Mouse (Mus musculus) G1E (cell line): ENCODE data around the gene Zfand3.

Experiments
- CTCF ChIP-seq: IDR thresholded peaks from 2 replicates; pipeline ENCODE4 v1.5.1; 2012; ENCODE audit warnings: low read depth, low read length, inconsistent platforms, mixed read lengths
- GATA1 ChIP-seq: IDR thresholded peaks from 2 replicates; pipeline ENCODE4 v1.6.1; 2012; ENCODE audit warnings: borderline replicate concordance, low read length, inconsistent platforms, mixed read lengths
- GATA2 ChIP-seq: IDR thresholded peaks from 2 replicates; pipeline ENCODE4 v1.6.1; 2012; ENCODE audit warnings: low read depth, low read length, inconsistent platforms, borderline replicate concordance
- POLR2AphosphoS5 ChIP-seq: IDR thresholded peaks from 2 replicates; pipeline ENCODE4 v1.6.1; 2012; ENCODE audit warnings: low read depth, low read length, inconsistent platforms; ENCODE audit not compliant: insufficient replicate concordance
- TAL1 ChIP-seq: conservative IDR thresholded peaks from 2 replicates; pipeline ENCODE4 v1.6.1; 2012; ENCODE audit warnings: low read depth, low read length, inconsistent platforms, mixed read lengths

GRCm38 (mm10) chr17:30103005-30103404 is 98.5 kb downstream of the Zfand3 start:
- TF ChIP-seq CTCF = no peak
- no peak for TF ChIP-seq TAL1
- no peak for TF ChIP-seq GATA1
- TF ChIP-seq POLR2AphosphoS5 = no peak
- no peak for TF ChIP-seq GATA2
